Mouse (Mus musculus) embryo, embryonic 10 days (tissue): ENCODE measurements around the gene Gprc5a.

Experiments
- DNase-seq: peaks from one replicate; pipeline ENCODE4 v3.0.0-alpha.2; 2015; ENCODE audit warnings: low spot score

The Gprc5a gene

DNA sequence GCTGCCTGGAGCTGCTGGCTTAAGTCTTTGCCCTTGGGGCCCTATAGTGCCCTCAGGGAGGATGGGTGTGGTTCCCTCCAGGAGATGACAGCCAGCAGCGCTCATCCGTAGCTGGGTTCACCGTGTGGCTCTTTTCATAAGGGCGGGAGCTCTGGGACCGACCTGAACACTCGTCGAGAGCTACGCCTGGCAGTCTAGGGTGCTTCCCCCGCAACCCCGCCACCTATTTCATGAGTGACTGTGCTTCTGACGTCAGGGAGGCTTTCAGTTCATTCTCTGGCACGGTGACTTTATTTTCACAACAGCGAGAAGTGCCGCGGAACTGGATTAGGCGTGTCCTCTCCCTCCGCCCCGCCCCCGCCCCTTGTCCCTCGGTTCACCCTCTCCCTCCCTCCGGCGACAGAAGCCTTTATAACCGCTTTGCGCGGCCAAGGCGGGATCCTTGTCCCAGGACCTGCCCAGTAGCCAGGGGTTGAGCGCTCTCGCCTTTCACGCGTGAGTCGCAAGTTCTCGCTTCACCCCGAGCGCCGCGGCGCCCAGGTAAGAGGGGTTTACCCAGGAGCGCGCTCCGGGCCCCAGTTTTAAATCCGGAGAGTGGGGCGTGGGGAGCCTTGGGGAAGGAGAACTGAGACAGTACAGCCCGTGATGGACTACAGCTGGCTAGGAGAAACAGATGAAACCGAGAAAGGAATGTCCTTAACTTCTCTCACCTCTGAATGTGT, at the start of gene Gprc5a:
Gprc5a (plus strand) TSS at position 416 of the 722 bp plus-strand sequence.
- DNase-seq, result peak; percentile 77

DNA sequence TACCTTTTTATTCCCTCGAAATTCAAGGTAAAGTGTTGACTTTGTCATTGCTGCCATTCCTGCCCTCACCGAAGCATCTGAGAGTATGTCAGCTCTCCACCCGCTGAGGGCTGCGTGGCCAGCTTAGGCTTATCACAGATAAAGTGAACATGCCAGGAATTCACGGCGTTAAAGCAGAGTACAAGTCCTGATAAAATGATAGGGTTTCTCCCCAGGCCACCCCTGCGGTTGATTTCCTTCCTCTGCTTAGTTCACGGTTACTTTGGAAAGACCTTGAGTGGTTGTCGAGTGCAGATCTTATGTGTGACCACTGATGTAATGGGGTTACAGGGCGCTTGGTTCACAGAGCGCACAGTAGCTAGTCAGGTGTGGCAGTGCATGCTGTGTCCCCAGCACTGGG, 48.2 kb upstream of the Gprc5a start:
- no peak for DNase-seq

- DNase-seq, result no peak
Measured at GRCm38 (mm10) chr6:135019564-135019963, 45.9 kb upstream of the Gprc5a start.

DNA sequence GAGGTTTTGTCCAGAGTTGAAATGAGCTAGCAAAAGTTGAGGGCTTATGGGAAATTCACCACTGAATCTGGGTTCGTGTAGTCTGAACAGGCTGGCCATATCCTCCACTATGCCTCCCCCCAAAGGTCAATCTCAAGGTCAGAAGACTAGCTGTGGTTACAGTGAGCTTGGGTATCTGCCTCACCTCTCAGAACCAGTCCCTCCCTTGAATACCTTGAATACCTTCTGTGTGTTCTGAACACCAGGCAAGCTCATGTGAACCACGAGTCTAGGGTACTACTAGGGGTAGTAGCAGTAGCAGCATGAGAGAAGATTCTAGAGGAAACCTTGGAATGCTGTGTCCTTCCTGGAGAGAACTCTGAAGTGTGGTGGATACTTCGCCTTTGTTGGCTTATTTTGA, 43.8 kb upstream of the Gprc5a start:
- DNase-seq, result no peak

GRCm38 (mm10) chr6:135023379-135023778, 42.1 kb upstream of the Gprc5a start:
- DNase-seq, result no peak

DNA sequence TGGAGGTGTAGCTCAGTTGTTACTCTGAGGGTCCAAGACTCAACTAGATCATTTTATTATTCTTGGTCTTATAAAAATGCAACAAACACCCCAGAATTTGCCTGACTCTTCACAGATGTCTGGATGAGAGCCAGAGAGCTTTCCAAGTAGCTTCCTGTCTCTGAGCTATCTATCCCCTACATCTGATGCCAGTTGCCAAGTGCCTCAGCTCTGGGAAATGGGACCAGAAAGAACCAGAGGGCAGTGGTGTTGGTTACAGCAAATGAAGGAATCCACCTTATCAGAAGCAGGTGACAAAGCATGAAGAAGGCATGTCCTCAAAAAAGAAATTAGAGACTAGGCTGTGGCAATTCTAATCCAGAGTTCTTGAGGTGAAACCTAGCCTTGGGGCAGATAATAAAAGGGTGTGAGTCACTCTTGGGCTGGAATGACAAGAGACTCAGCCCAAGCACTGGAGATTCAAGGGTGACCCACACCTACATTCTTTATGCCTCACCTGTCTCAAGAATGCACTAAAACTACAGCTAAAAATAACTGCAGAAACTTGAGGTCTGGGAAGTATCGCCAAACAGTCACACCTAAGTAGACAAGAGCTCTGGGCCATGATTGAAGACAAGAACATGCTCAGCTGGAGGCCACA, 40.5 kb upstream of the Gprc5a start:
- DNase-seq, result no peak

GRCm38 (mm10) chr6:135026232-135026631, 39.2 kb upstream of the Gprc5a start:
- peak; percentile 49 for DNase-seq

DNA sequence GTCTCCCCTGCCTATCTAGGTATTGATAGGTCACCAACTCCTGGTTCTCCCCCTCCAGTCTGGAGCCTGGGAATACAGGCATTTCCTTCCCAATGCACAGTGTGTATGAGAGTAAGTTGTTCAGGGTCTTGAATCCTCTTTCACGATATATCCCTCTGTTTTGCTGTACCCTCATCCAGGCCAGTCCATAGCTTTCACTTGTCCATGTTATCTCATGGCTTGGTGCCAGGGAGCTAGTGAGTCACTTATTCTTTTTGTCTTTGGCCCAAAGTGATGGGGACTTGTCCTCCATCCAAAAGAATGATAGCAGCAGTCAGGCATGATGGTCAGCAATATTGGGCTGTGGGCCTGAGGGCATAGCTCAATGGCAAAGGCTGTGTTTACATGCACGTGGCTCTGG, 38.7 kb upstream of the Gprc5a start:
- no peak for DNase-seq

GRCm38 (mm10) chr6:135029246-135029645, 36.2 kb upstream of the Gprc5a start:
- no peak for DNase-seq

DNA sequence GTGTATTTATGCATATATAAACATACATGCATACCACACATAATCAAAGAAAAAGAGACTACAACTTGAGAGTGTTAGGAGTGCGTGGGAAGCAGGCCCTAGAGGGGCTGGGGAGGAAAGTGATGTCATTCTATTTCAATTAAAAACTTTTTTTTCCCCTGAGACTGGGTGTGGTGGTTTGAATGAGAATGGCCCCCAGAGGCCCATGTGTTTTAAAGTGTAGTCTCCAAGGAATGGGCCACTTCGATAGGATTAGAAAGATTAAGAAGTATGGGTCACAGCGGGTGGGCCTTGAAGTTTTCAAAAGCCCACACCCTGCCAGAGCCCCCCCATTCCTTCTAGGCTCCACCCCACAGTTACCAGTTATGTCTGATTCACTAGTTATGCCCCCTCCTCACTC, 26.8 kb upstream of the Gprc5a start:
- DNase-seq, result no peak

- DNase-seq, result peak; percentile 29
Measured at GRCm38 (mm10) chr6:135040275-135040871, 25.1 kb upstream of the Gprc5a start.

- DNase-seq, result no peak
Measured at GRCm38 (mm10) chr6:135041930-135042329, 23.5 kb upstream of the Gprc5a start.

GRCm38 (mm10) chr6:135047276-135047675, 18.2 kb upstream of the Gprc5a start:
- DNase-seq, result no peak

GRCm38 (mm10) chr6:135048509-135048908, 16.9 kb upstream of the Gprc5a start:
- no peak for DNase-seq

DNA sequence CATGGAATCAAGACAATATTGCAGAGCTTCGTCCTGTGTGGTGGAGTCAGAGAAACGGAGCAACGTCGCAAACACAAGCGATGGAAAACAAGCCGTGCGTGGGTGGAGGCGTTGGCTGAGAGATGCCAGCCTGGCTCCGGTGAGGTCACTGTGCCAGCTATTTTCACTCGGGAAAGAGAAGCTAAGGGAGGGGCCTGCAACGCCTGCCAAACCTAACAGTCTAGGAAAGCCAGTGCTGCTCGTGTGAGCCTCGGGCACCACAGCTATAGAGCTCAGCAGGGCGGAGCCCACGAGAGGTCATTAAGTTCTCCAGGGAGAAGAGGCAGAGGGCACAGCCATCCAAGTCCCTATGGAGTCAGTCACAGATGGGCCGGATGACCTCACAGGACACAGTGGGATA, 16.5 kb upstream of the Gprc5a start:
- no peak for DNase-seq

GRCm38 (mm10) chr6:135053789-135054188, 11.7 kb upstream of the Gprc5a start:
- DNase-seq, result no peak

DNA sequence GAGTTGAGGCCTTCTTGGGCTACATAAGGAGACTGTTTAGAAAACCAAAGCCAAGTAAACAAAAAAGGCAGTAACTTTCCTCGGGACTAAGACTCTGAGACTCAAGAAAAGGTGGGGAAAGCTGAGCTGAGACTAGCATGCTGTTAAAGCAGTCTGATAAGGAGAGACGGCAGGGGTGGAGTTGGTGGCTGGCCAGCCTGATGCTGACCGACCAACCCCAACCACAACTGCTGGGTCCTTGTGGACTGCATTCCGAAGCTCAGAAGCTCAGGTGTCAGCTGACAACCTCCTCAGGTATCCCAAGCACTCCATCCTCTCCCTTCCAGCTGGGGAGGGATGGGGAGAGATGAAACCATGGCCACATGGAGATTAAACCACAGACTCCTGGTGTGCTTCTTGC, 9.6 kb upstream of the Gprc5a start:
- no peak for DNase-seq

DNA sequence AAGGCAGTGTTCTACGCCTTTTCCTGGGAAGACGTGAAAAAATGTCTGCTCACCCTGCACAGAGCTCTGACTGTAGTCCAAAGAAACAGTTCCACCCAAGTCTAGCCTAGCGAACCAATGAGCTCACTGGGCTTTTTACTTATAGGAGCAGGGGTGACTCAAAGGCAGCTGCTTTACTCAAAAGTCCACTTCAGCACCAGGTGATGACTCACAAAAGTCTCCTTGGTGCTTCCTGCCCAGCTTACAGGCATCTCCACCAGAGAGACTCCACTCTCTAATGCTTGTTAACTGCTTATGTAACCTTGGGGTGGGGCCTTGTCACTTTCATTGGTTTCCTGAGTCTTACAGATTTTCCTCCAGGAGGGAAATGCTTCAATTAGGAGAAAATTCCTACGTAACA, 4.7 kb upstream of the Gprc5a start:
- no peak for DNase-seq

GRCm38 (mm10) chr6:135064621-135065020, 830 bp upstream of the Gprc5a start:
- DNase-seq, result no peak

DNA sequence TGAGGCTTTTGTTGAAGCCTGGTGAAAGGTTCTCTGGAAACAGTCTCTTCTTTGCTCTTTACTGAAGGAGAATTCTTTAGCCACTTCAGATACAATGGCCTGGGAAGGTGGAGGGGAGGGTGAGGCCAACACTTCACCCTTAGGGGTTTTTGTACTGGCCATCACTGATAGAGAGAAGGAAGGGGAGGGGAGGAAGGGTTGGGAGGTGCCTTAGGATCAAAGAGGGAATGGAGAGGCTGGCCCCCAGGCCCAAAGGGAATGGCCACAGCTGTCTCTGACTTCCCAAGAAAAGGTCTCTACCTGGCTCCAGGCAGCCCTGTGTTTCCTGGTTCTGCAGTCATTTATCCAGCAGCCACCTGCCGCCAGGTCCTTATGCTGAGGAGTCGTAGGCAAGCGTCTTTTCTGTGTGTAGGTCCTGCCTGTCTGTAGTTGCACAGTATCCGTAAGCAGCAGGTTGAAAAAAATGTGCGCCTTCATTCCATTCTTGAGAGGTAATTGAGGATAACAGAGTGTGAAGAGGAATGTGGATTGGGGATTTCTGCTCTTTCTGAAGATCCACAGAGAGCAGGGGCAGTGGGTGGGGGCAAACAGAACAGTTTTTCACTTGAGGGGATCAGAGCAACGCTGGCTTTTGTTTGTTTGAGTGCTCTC, 1.5 kb downstream of the Gprc5a start:
- peak; percentile 33 for DNase-seq

GRCm38 (mm10) chr6:135068221-135068620, 2.8 kb downstream of the Gprc5a start:
- no peak for DNase-seq

- no peak for DNase-seq
Measured at GRCm38 (mm10) chr6:135069856-135070255, 4.4 kb downstream of the Gprc5a start.

GRCm38 (mm10) chr6:135070347-135070746, 4.9 kb downstream of the Gprc5a start:
- DNase-seq, result no peak
